Mouse (Mus musculus): ENCODE measurements around the gene Gm281. TPM values are rescaled to one million over a fixed set of nuclear protein-coding genes. Genes with fewer than 3 reads are reported as not detected.

Gene Gm281
- polyA plus RNA-seq (2015; fragmentation: Nextera tagmentation; extraction: Ambion mirVana) = 0.05 TPM in 1 of 2 replicates, not detected in the other

- H3K27me3 ChIP-seq (replicated peaks; ENCODE audit: control insufficient read depth, insufficient read depth, low read length) = no peaks in the 10 kb centered on the region
- no peaks in the 10 kb centered on the region for H3K36me3 ChIP-seq (ENCODE audit: control insufficient read depth, insufficient read depth)
- H3K4me1 ChIP-seq (replicated peaks; ENCODE audit: control insufficient read depth, insufficient read depth, low read length) = no peaks in the 10 kb centered on the region
- H3K4me2 ChIP-seq (replicated peaks; ENCODE audit: low read depth) = no peak within 1 kb of the TSS
- no peak within 1 kb of the TSS for H3K27ac ChIP-seq (ENCODE audit: low read depth, low read length)
- H3K4me3 ChIP-seq (ENCODE audit: low read depth, low read length) = no peak within 1 kb of the TSS
- ATAC-seq = no peak
- 31% methylated on average over 1 of the region's 1 CpGs for WGBS
- TF ChIP-seq CTCF (IDR thresholded peaks at IDR 0.05; ENCODE audit: low read depth) = no peak
- no peaks in the 10 kb centered on the region for H3K9me3 ChIP-seq (ENCODE audit: control insufficient read depth)
- H3K9ac ChIP-seq (ENCODE audit: low read depth, low read length) = no peak within 1 kb of the TSS
Observed at GRCm38 (mm10) chr14:13914387-13915082, at the start of gene Gm281. Gene Gm281 (minus strand): TSS chr14:13914478.

GRCm38 (mm10) chr14:13963527-13963926 is 49.2 kb upstream of the Gm281 start:
- WGBS = 53% methylated on average over 1 of the region's 1 CpGs
- ATAC-seq = no peak
- H3K27ac ChIP-seq (ENCODE audit: low read depth, low read length) = no peak overlapping the region

GRCm38 (mm10) chr14:13962476-13962875 is 48.2 kb upstream of the Gm281 start:
- Histone ChIP-seq H3K9ac (ENCODE audit: low read depth, low read length) (no peak overlapping the region), H3K27me3 (replicated peaks; ENCODE audit: control insufficient read depth, insufficient read depth, low read length) (no peaks in the 10 kb centered on the region), H3K4me1 (replicated peaks; ENCODE audit: control insufficient read depth, insufficient read depth, low read length) (0 out of 2 replicates have a peak, but pooled peaks cover 3% of the 10 kb centered on the region), H3K9me3 (ENCODE audit: control insufficient read depth) (no peaks in the 10 kb centered on the region), H3K27ac (ENCODE audit: low read depth, low read length) (no peak overlapping the region), H3K4me3 (ENCODE audit: low read depth, low read length) (no peak overlapping the region), H3K36me3 (ENCODE audit: control insufficient read depth, insufficient read depth) (no peaks in the 10 kb centered on the region), H3K4me2 (replicated peaks; ENCODE audit: low read depth) (peak overlapping the region; percentile 31)
- no peak for TF ChIP-seq CTCF (IDR thresholded peaks at IDR 0.05; ENCODE audit: low read depth)
- no peak for ATAC-seq
- WGBS = 55% methylated on average over 6 of the region's 6 CpGs

More at GRCm38 (mm10) chr14:13963527-13963926, 49.2 kb upstream of the Gm281 start:
- Histone ChIP-seq H3K4me2 (replicated peaks; ENCODE audit: low read depth) (no peak overlapping the region), H3K27me3 (replicated peaks; ENCODE audit: control insufficient read depth, insufficient read depth, low read length) (no peaks in the 10 kb centered on the region), H3K36me3 (ENCODE audit: control insufficient read depth, insufficient read depth) (no peaks in the 10 kb centered on the region), H3K4me1 (replicated peaks; ENCODE audit: control insufficient read depth, insufficient read depth, low read length) (0 out of 2 replicates have a peak, but pooled peaks cover 3% of the 10 kb centered on the region), H3K9me3 (ENCODE audit: control insufficient read depth) (no peaks in the 10 kb centered on the region), H3K4me3 (ENCODE audit: low read depth, low read length) (no peak overlapping the region), H3K9ac (ENCODE audit: low read depth, low read length) (no peak overlapping the region)
- TF ChIP-seq CTCF (IDR thresholded peaks at IDR 0.05; ENCODE audit: low read depth) = no peak

- H3K27me3 ChIP-seq (replicated peaks; ENCODE audit: control insufficient read depth, insufficient read depth, low read length) = no peaks in the 10 kb centered on the region
- H3K4me1 ChIP-seq (replicated peaks; ENCODE audit: control insufficient read depth, insufficient read depth, low read length) = 0 out of 2 replicates have a peak, but pooled peaks cover 3% of the 10 kb centered on the region
- TF ChIP-seq CTCF (IDR thresholded peaks at IDR 0.05; ENCODE audit: low read depth) = no peak
- peak within 1 kb of the TSS; percentile 96 for H3K4me3 ChIP-seq (ENCODE audit: low read depth, low read length)
- peak within 1 kb of the TSS; percentile 93 for H3K27ac ChIP-seq (ENCODE audit: low read depth, low read length)
- H3K4me2 ChIP-seq (replicated peaks; ENCODE audit: low read depth) = peak within 1 kb of the TSS; percentile 78
- ATAC-seq = peak; percentile 84
- 1% methylated on average over 36 of the region's 56 CpGs for WGBS
- H3K9me3 ChIP-seq (ENCODE audit: control insufficient read depth) = no peaks in the 10 kb centered on the region
- H3K36me3 ChIP-seq (ENCODE audit: control insufficient read depth, insufficient read depth) = no peaks in the 10 kb centered on the region
- peak within 1 kb of the TSS; percentile 94 for H3K9ac ChIP-seq (ENCODE audit: low read depth, low read length)
Observed at GRCm38 (mm10) chr14:13961401-13962112, 47.3 kb upstream of the Gm281 start, which contains the start of the genes Atxn7 and Thoc7. Gene Atxn7 (plus strand): TSS chr14:13961440. Gene Thoc7 (minus strand): TSS chr14:13961852.

GRCm38 (mm10) chr14:13960482-13961325 is 46.4 kb upstream of the Gm281 start:
- peak overlapping the region; percentile 94 for H3K9ac ChIP-seq (ENCODE audit: low read depth, low read length)
- TF ChIP-seq CTCF (IDR thresholded peaks at IDR 0.05; ENCODE audit: low read depth) = no peak
- peak overlapping the region; percentile 93 for H3K27ac ChIP-seq (ENCODE audit: low read depth, low read length)
- H3K4me1 ChIP-seq (replicated peaks; ENCODE audit: control insufficient read depth, insufficient read depth, low read length) = 0 out of 2 replicates have a peak, but pooled peaks cover 3% of the 10 kb centered on the region
- no peaks in the 10 kb centered on the region for H3K27me3 ChIP-seq (replicated peaks; ENCODE audit: control insufficient read depth, insufficient read depth, low read length)
- peak overlapping the region; percentile 78 for H3K4me2 ChIP-seq (replicated peaks; ENCODE audit: low read depth)
- 0 out of 2 replicates have a peak, but pooled peaks cover 3% of the 10 kb centered on the region for H3K36me3 ChIP-seq (ENCODE audit: control insufficient read depth, insufficient read depth)
- no peaks in the 10 kb centered on the region for H3K9me3 ChIP-seq (ENCODE audit: control insufficient read depth)
- ATAC-seq = peak; percentile 91
- H3K4me3 ChIP-seq (ENCODE audit: low read depth, low read length) = peak overlapping the region; percentile 96
- WGBS = under 1% methylated on average over 70 of the region's 75 CpGs
